Mouse (Mus musculus): ENCODE results near the gene Baz1b. TPM values are rescaled to one million over a fixed set of nuclear protein-coding genes. Genes with fewer than 3 reads are reported as not detected.

The Baz1b gene
- polyA plus RNA-seq, 1 experiment: 92.7 TPM

GRCm38 (mm10) chr5:135230186-135230585 is 43.1 kb downstream of the Baz1b start:
- whole genome bisulfite sequencing: 93% methylated on average over 4 of the region's 4 CpGs
- Histone ChIP-seq H3K27ac (ENCODE audit: control insufficient read depth, insufficient read depth, low read depth, low read length, poor library complexity) (no peak overlapping the region), H3K4me1 (ENCODE audit: control insufficient read depth, insufficient read depth, low read length) (no peaks in the 10 kb centered on the region), H3K4me3 (replicated peaks; ENCODE audit: control insufficient read depth, low read depth, low read length) (no peak overlapping the region)
- TF ChIP-seq CTCF (IDR thresholded peaks at IDR 0.05; ENCODE audit: control insufficient read depth, insufficient read depth, low read length) (no peak), POLR2A (IDR thresholded peaks at IDR 0.05; ENCODE audit: borderline replicate concordance, control insufficient read depth, low read depth, low read length) (no peak)

GRCm38 (mm10) chr5:135233166-135233920 is 46.3 kb downstream of the Baz1b start:
- WGBS: 91% methylated on average over 8 of the region's 8 CpGs
- TF ChIP-seq CTCF (IDR thresholded peaks at IDR 0.05; ENCODE audit: control insufficient read depth, insufficient read depth, low read length) (no peak), POLR2A (IDR thresholded peaks at IDR 0.05; ENCODE audit: borderline replicate concordance, control insufficient read depth, low read depth, low read length) (no peak)
- Histone ChIP-seq H3K27ac (ENCODE audit: control insufficient read depth, insufficient read depth, low read depth, low read length, poor library complexity) (no peak overlapping the region), H3K4me3 (replicated peaks; ENCODE audit: control insufficient read depth, low read depth, low read length) (no peak overlapping the region), H3K4me1 (ENCODE audit: control insufficient read depth, insufficient read depth, low read length) (no peaks in the 10 kb centered on the region)

GRCm38 (mm10) chr5:135236571-135236970 is 49.5 kb downstream of the Baz1b start:
- H3K4me1 ChIP-seq (ENCODE audit: control insufficient read depth, insufficient read depth, low read length): no peaks in the 10 kb centered on the region
- TF ChIP-seq CTCF (IDR thresholded peaks at IDR 0.05; ENCODE audit: control insufficient read depth, insufficient read depth, low read length) (peak; percentile 73), POLR2A (IDR thresholded peaks at IDR 0.05; ENCODE audit: borderline replicate concordance, control insufficient read depth, low read depth, low read length) (no peak)
- 38% methylated on average over 2 of the region's 2 CpGs for WGBS

GRCm38 (mm10) chr5:135238832-135239231 is 51.8 kb downstream of the Baz1b start:
- no peak overlapping the region for H3K4me3 ChIP-seq (replicated peaks; ENCODE audit: control insufficient read depth, low read depth, low read length)
- no peak for TF ChIP-seq POLR2A (IDR thresholded peaks at IDR 0.05; ENCODE audit: borderline replicate concordance, control insufficient read depth, low read depth, low read length)
- no peak for TF ChIP-seq CTCF (IDR thresholded peaks at IDR 0.05; ENCODE audit: control insufficient read depth, insufficient read depth, low read length)
- H3K4me1 ChIP-seq (ENCODE audit: control insufficient read depth, insufficient read depth, low read length): no peaks in the 10 kb centered on the region
- no peak overlapping the region for H3K27ac ChIP-seq (ENCODE audit: control insufficient read depth, insufficient read depth, low read depth, low read length, poor library complexity)
- 92% methylated on average over 2 of the region's 2 CpGs for WGBS

More at GRCm38 (mm10) chr5:135236571-135236970, 49.5 kb downstream of the Baz1b start:
- no peak overlapping the region for H3K4me3 ChIP-seq (replicated peaks; ENCODE audit: control insufficient read depth, low read depth, low read length)
- no peak overlapping the region for H3K27ac ChIP-seq (ENCODE audit: control insufficient read depth, insufficient read depth, low read depth, low read length, poor library complexity)

- no peaks in the 10 kb centered on the region for H3K4me1 ChIP-seq (ENCODE audit: control insufficient read depth, insufficient read depth, low read length)
- 77% methylated on average over 1 of the region's 1 CpGs for WGBS
- no peak overlapping the region for H3K4me3 ChIP-seq (replicated peaks; ENCODE audit: control insufficient read depth, low read depth, low read length)
- no peak overlapping the region for H3K27ac ChIP-seq (ENCODE audit: control insufficient read depth, insufficient read depth, low read depth, low read length, poor library complexity)
- TF ChIP-seq CTCF (IDR thresholded peaks at IDR 0.05; ENCODE audit: control insufficient read depth, insufficient read depth, low read length) (no peak), POLR2A (IDR thresholded peaks at IDR 0.05; ENCODE audit: borderline replicate concordance, control insufficient read depth, low read depth, low read length) (no peak)
Observed at GRCm38 (mm10) chr5:135241474-135241873, 54.4 kb downstream of the Baz1b start.

- WGBS: 91% methylated on average over 12 of the region's 12 CpGs
Observed at GRCm38 (mm10) chr5:135242136-135242535, 55.1 kb downstream of the Baz1b start.

GRCm38 (mm10) chr5:135242608-135243007 is 55.5 kb downstream of the Baz1b start:
- Histone ChIP-seq H3K27ac (ENCODE audit: control insufficient read depth, insufficient read depth, low read depth, low read length, poor library complexity) (no peak overlapping the region), H3K4me3 (replicated peaks; ENCODE audit: control insufficient read depth, low read depth, low read length) (no peak overlapping the region), H3K4me1 (ENCODE audit: control insufficient read depth, insufficient read depth, low read length) (no peaks in the 10 kb centered on the region)
- no peak for TF ChIP-seq POLR2A (IDR thresholded peaks at IDR 0.05; ENCODE audit: borderline replicate concordance, control insufficient read depth, low read depth, low read length)
- no peak for TF ChIP-seq CTCF (IDR thresholded peaks at IDR 0.05; ENCODE audit: control insufficient read depth, insufficient read depth, low read length)
- WGBS: 93% methylated on average over 3 of the region's 3 CpGs

More at GRCm38 (mm10) chr5:135242136-135242535, 55.1 kb downstream of the Baz1b start:
- H3K27ac ChIP-seq (ENCODE audit: control insufficient read depth, insufficient read depth, low read depth, low read length, poor library complexity): no peak overlapping the region
- no peak overlapping the region for H3K4me3 ChIP-seq (replicated peaks; ENCODE audit: control insufficient read depth, low read depth, low read length)
- TF ChIP-seq CTCF (IDR thresholded peaks at IDR 0.05; ENCODE audit: control insufficient read depth, insufficient read depth, low read length) (no peak), POLR2A (IDR thresholded peaks at IDR 0.05; ENCODE audit: borderline replicate concordance, control insufficient read depth, low read depth, low read length) (no peak)
- H3K4me1 ChIP-seq (ENCODE audit: control insufficient read depth, insufficient read depth, low read length): no peaks in the 10 kb centered on the region

- no peak overlapping the region for H3K4me3 ChIP-seq (replicated peaks; ENCODE audit: control insufficient read depth, low read depth, low read length)
- no peak overlapping the region for H3K27ac ChIP-seq (ENCODE audit: control insufficient read depth, insufficient read depth, low read depth, low read length, poor library complexity)
- WGBS: 93% methylated on average over 1 of the region's 1 CpGs
- TF ChIP-seq CTCF (IDR thresholded peaks at IDR 0.05; ENCODE audit: control insufficient read depth, insufficient read depth, low read length) (no peak), POLR2A (IDR thresholded peaks at IDR 0.05; ENCODE audit: borderline replicate concordance, control insufficient read depth, low read depth, low read length) (no peak)
- H3K4me1 ChIP-seq (ENCODE audit: control insufficient read depth, insufficient read depth, low read length): no peaks in the 10 kb centered on the region
Observed at GRCm38 (mm10) chr5:135243166-135243565, 56.1 kb downstream of the Baz1b start.
